8 mouse cellular contexts compared by ENCODE assay signal in genomic region chr3:122293954-122294850, GRCm38 (mm10). TPM values are rescaled to one million over a fixed set of nuclear protein-coding genes. Genes with fewer than 3 reads are reported as not detected.
DNase-seq lines count a peak whose midpoint lies in the region; ATAC-seq and TF ChIP-seq lines count a peak whose summit lies in the region.

TSS of gene Bcar3 (plus strand) at chr3:122294136.

- H3K9me3 ChIP-seq in ES-E14 (ENCODE audit: control insufficient read depth, insufficient read depth, low read depth, low read length) = no peaks in the 10 kb centered on the region
- H3K9me3 ChIP-seq in forebrain, embryonic 16.5 days (ENCODE audit: control insufficient read depth, low read length) = no peaks in the 10 kb centered on the region
- no peaks in the 10 kb centered on the region for H3K9me3 ChIP-seq in liver, postnatal 0 days (ENCODE audit: low read length)
- no peaks in the 10 kb centered on the region for H3K9me3 ChIP-seq in neural tube, embryonic 14.5 days (ENCODE audit: control insufficient read depth, low read length)

- peak within 1 kb of the TSS; percentile 86 for H3K4me2 ChIP-seq in forebrain, embryonic 16.5 days (ENCODE audit: low read length)
- peak within 1 kb of the TSS; percentile 100 for H3K4me2 ChIP-seq in liver, postnatal 0 days (ENCODE audit: low read depth, low read length)
- H3K4me2 ChIP-seq in neural tube, embryonic 14.5 days (ENCODE audit: low read depth, low read length) = peak within 1 kb of the TSS; percentile 92

- intact Hi-C loops in heart, postnatal 25 days (cut with DNase I) = loop anchor here (10.0 kb wide), 2 partner anchors 329 to 631 kb away; partner anchors contain the start of gene 1810037I17Rik

- H3K36me3 ChIP-seq in ES-E14 (ENCODE audit: control insufficient read depth, insufficient read depth, low read length, poor library complexity, severe bottlenecking) = no peaks in the 10 kb centered on the region
- H3K36me3 ChIP-seq in forebrain, embryonic 16.5 days (ENCODE audit: control insufficient read depth, insufficient read depth) = no peaks in the 10 kb centered on the region
- H3K36me3 ChIP-seq in liver, postnatal 0 days (replicated peaks; ENCODE audit: insufficient read depth, low read length) = no peaks in the 10 kb centered on the region
- no peaks in the 10 kb centered on the region for H3K36me3 ChIP-seq in neural tube, embryonic 14.5 days (ENCODE audit: control insufficient read depth, insufficient read depth, low read length)
- H3K36me3 ChIP-seq in testis, adult 2 months (ENCODE audit: control insufficient read depth, insufficient read depth, low read length) = no peaks in the 10 kb centered on the region; the same call in 1 of the 2 replicates

- H3K4me1 ChIP-seq in ES-E14 (ENCODE audit: control insufficient read depth in 2 of 2, insufficient read depth in 2 of 2, low read length in 2 of 2, poor library complexity in 1 of 2) = peaks cover 8 to 14% of the 10 kb centered on the region in 2 experiments
- H3K4me1 ChIP-seq in forebrain, embryonic 16.5 days (replicated peaks; ENCODE audit: control insufficient read depth, insufficient read depth, low read length) = peaks cover 30% of the 10 kb centered on the region
- H3K4me1 ChIP-seq in liver, postnatal 0 days (ENCODE audit: insufficient read depth) = peaks cover 18% of the 10 kb centered on the region
- H3K4me1 ChIP-seq in neural tube, embryonic 14.5 days (ENCODE audit: control insufficient read depth, insufficient read depth, low read length) = peaks cover 34% of the 10 kb centered on the region
- peaks cover 14% of the 10 kb centered on the region for H3K4me1 ChIP-seq in testis, adult 2 months (ENCODE audit: control insufficient read depth, insufficient read depth, low read length)

- TF ChIP-seq CTCF in liver, postnatal 0 days (IDR thresholded peaks at IDR 0.05; ENCODE audit: low read depth) = no peak
- TF ChIP-seq CTCF in testis, adult 2 months (IDR thresholded peaks at IDR 0.05; ENCODE audit: control insufficient read depth, insufficient read depth, insufficient replicate concordance, low read depth, low read length) = no peak

- ATAC-seq in cerebellum, adult (ENCODE audit: insufficient number of reproducible peaks, low FRiP score, low TSS enrichment) = peak; percentile 77
- peak; percentile 89 for ATAC-seq in forebrain, embryonic 16.5 days
- peak; percentile 38; the same call in 1 of the 2 replicates for ATAC-seq in liver, postnatal 0 days
- ATAC-seq in neural tube, embryonic 14.5 days (ENCODE audit: low read depth) = peak; percentile 89

- H3K27me3 ChIP-seq in forebrain, embryonic 16.5 days (replicated peaks; ENCODE audit: control insufficient read depth, insufficient read depth, low read length) = no peaks in the 10 kb centered on the region
- H3K27me3 ChIP-seq in liver, postnatal 0 days (ENCODE audit: insufficient read depth, low read length) = no peaks in the 10 kb centered on the region
- H3K27me3 ChIP-seq in neural tube, embryonic 14.5 days (ENCODE audit: control insufficient read depth, insufficient read depth, low read length) = no peaks in the 10 kb centered on the region; the same call in 1 of the 2 replicates
- H3K27me3 ChIP-seq in testis, adult 2 months (ENCODE audit: control insufficient read depth, insufficient read depth, low read length) = no peaks in the 10 kb centered on the region

- DNase-seq in ES-E14 (ENCODE audit: low read depth, low spot score) = peak; percentile 95
- peak; percentile 86 for DNase-seq in heart, postnatal 25 days (ENCODE audit: low spot score)
- DNase-seq in layer of hippocampus, adult 11-12 months (ENCODE audit: low spot score) = peak; percentile 96
- peak; percentile 87 for DNase-seq in liver, postnatal 0 days

- peak within 1 kb of the TSS; percentile 91 for H3K9ac ChIP-seq in ES-E14 (ENCODE audit: insufficient read depth, low read depth, low read length, poor library complexity, severe bottlenecking)
- peak within 1 kb of the TSS; percentile 97 for H3K9ac ChIP-seq in forebrain, embryonic 16.5 days (replicated peaks; ENCODE audit: low read depth, low read length)
- peak within 1 kb of the TSS; percentile 80 for H3K9ac ChIP-seq in liver, postnatal 0 days (replicated peaks)
- peak within 1 kb of the TSS; percentile 99 for H3K9ac ChIP-seq in neural tube, embryonic 14.5 days (replicated peaks; ENCODE audit: low read depth, low read length)

- in situ Hi-C loops in ES-E14 (cut with MboI; ENCODE audit: low sequenced_read_pairs in 2 of 2, unreplicated experiment in 2 of 2) = no loop called here

- H3K4me3 ChIP-seq in ES-E14 (ENCODE audit: insufficient read depth in 1 of 2, low read depth in 1 of 2, low read length in 2 of 2, poor library complexity in 1 of 2, severe bottlenecking in 1 of 2) = peak within 1 kb of the TSS; percentile 55 to 96
- peak within 1 kb of the TSS; percentile 92 for H3K4me3 ChIP-seq in forebrain, embryonic 16.5 days (replicated peaks; ENCODE audit: low read length)
- peak within 1 kb of the TSS; percentile 92 for H3K4me3 ChIP-seq in liver, postnatal 0 days (ENCODE audit: low read depth, low read length)
- H3K4me3 ChIP-seq in neural tube, embryonic 14.5 days (ENCODE audit: low read depth, low read length) = peak within 1 kb of the TSS; percentile 85
- H3K4me3 ChIP-seq in testis, adult 2 months (ENCODE audit: control insufficient read depth, low read depth, low read length) = peak within 1 kb of the TSS; percentile 93

- peak; percentile 55; the same call in 1 of the 2 replicates for TF ChIP-seq POLR2A in testis, adult 2 months (IDR thresholded peaks at IDR 0.05; ENCODE audit: control insufficient read depth, low read depth, low read length)

- peak within 1 kb of the TSS; percentile 57 for H3K27ac ChIP-seq in ES-E14 (ENCODE audit: insufficient read depth, low read depth, low read length, poor library complexity, severe bottlenecking)
- H3K27ac ChIP-seq in forebrain, embryonic 16.5 days (ENCODE audit: low read length) = peak within 1 kb of the TSS; percentile 99
- H3K27ac ChIP-seq in liver, postnatal 0 days (ENCODE audit: low read depth) = peak within 1 kb of the TSS; percentile 88
- peak within 1 kb of the TSS; percentile 100 for H3K27ac ChIP-seq in neural tube, embryonic 14.5 days (ENCODE audit: low read depth, low read length)
- peak within 1 kb of the TSS; percentile 97 for H3K27ac ChIP-seq in testis, adult 2 months (ENCODE audit: control insufficient read depth, insufficient read depth, low read depth, low read length)

- under 1% methylated on average over 37 of the region's 37 CpGs for WGBS in forebrain, embryonic 16.5 days
- WGBS in liver, postnatal 0 days (ENCODE audit: insufficient replicate concordance) = 12% methylated on average over 35 of the region's 37 CpGs
- WGBS in neural tube, embryonic 14.5 days = 1% methylated on average over 37 of the region's 37 CpGs

- TF ChIP-seq EP300 in liver, postnatal 0 days (IDR thresholded peaks at IDR 0.05; ENCODE audit: low read depth) = no peak

TF ChIP-seq in ES-E14, 5 proteins besides CTCF, POLR2A, EP300 and RAD21:
- TF ChIP-seq ZC3H11A (IDR thresholded peaks at IDR 0.05; ENCODE audit: borderline replicate concordance, low read depth, low read length) = no peak
- TF ChIP-seq MAFK (IDR thresholded peaks at IDR 0.05; ENCODE audit: insufficient read depth, low read depth, low read length) = no peak
- no peak for TF ChIP-seq CHD2 (IDR thresholded peaks at IDR 0.05; ENCODE audit: low read depth, low read length)
- no peak for TF ChIP-seq ZNF384 (IDR thresholded peaks at IDR 0.05; ENCODE audit: low read depth, low read length)
- TF ChIP-seq HCFC1 (IDR thresholded peaks at IDR 0.05; ENCODE audit: borderline replicate concordance, insufficient read depth, low read length) = no peak
TF ChIP-seq in ES-E14: peak in this region for 0.

RNA-seq across cellular contexts. Expression of gene Bcar3, which starts in this region (rescaled TPM):
- total RNA-seq in ES-E14 (2012; rRNA removed) = 21.7 and 24.5 TPM in 2 replicates
- polyA plus RNA-seq in forebrain, embryonic 16.5 days (2015; fragmentation: Nextera tagmentation; extraction: Ambion mirVana) = 5.3 and 5.6 TPM in 2 replicates
- 1 to 10 TPM; 6.4 to 7.2 TPM for total RNA-seq in heart, postnatal 25 days (2021)
- 11.2 and 12.6 TPM in 2 replicates for polyA plus RNA-seq in liver, postnatal 0 days (2015; fragmentation: Nextera tagmentation; extraction: Ambion mirVana)
- 4.4 and 6.3 TPM in 2 replicates for polyA plus RNA-seq in neural tube, embryonic 14.5 days (2014; fragmentation: Nextera tagmentation; extraction: Ambion mirVana)
- 11.2 and 12.5 TPM in 2 replicates for polyA plus RNA-seq in testis, adult 2 months (2012; rRNA removed)

Comparison
In these comparisons a context has a peak if more than half of its experiments do, and no peak if none do; other contexts are left out.
1. Peak in every context shown above with its lines: DNase-seq, ATAC-seq, H3K4me3 ChIP-seq and H3K27ac ChIP-seq.
2. ATAC-seq: peak in every context shown above with its lines; median percentile 89 in forebrain, embryonic 16.5 days; 89 in neural tube, embryonic 14.5 days; 77 in cerebellum, adult; 38 in liver, postnatal 0 days.